Mouse (Mus musculus) erythroblast, embryonic 14.5 days (primary cell): ENCODE measurements around the gene Spag5.

Experiments used
- GATA1 ChIP-seq: IDR thresholded peaks from 2 replicates; pipeline ENCODE4 v1.6.1; 2012; ENCODE audit warnings: low read length, inconsistent platforms, mixed read lengths
- TAL1 ChIP-seq: IDR thresholded peaks from 3 replicates; pipeline ENCODE4 v1.6.1; 2012; ENCODE audit warnings: low read length, inconsistent platforms, mixed read lengths

DNA sequence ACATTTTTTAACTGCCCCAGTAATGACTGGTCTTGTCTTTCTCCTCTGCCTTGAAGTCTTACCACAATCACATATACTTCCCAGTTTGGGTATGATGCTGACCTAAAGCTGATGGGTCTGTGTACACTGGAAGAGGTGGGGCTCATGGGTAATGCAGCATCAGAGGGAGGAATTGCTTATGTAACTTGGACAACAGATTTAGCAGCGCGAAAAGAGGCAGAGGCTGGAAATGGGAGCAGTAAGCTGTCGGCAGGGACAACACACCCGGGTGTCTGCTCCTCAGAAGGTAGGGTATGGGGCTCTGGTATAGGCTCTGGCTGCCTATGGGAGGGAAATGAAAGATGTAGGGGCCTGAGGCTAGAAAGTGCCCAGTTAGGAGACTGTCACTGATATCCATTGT is 10.7 kb upstream of the Spag5 start, which contains the start of gene BC030499:
- TF ChIP-seq GATA1: no peak
- no peak for TF ChIP-seq TAL1
